In genomic region chr14:55577871-55578667, GRCm38 (mm10) we compare ENCODE assay signal across 8 mouse cellular contexts. TPM values are rescaled to one million over a fixed set of nuclear protein-coding genes. Genes with fewer than 3 reads are reported as not detected.
DNase-seq lines count a peak whose midpoint lies in the region; ATAC-seq lines count a peak whose summit lies in the region.

Gene Psme1, plus strand, starts transcription at chr14:55578123.

- intact Hi-C loops in left cerebral cortex, postnatal 36 days (cut with DNase I), result no loop called here

- peak within 1 kb of the TSS; percentile 93 for H3K4me3 ChIP-seq in intestine, embryonic 14.5 days (ENCODE audit: low read depth, low read length)
- peak within 1 kb of the TSS; percentile 64 for H3K4me3 ChIP-seq in midbrain, embryonic 10.5 days

- H3K4me1 ChIP-seq in intestine, embryonic 14.5 days (replicated peaks; ENCODE audit: control insufficient read depth, insufficient read depth, low read length), result peaks cover 8% of the 10 kb centered on the region
- peaks cover 20% of the 10 kb centered on the region for H3K4me1 ChIP-seq in midbrain, embryonic 10.5 days

- WGBS in intestine, embryonic 14.5 days, result under 1% methylated on average over 32 of the region's 32 CpGs
- 1% methylated on average over 32 of the region's 32 CpGs for WGBS in midbrain, embryonic 10.5 days

- H3K9ac ChIP-seq in intestine, embryonic 14.5 days (ENCODE audit: low read length), result peak within 1 kb of the TSS; percentile 77

- no peaks in the 10 kb centered on the region for H3K9me3 ChIP-seq in intestine, embryonic 14.5 days (ENCODE audit: control insufficient read depth, low read length)
- H3K9me3 ChIP-seq in midbrain, embryonic 10.5 days (replicated peaks), result no peaks in the 10 kb centered on the region

- peaks cover 23% of the 10 kb centered on the region for H3K36me3 ChIP-seq in intestine, embryonic 14.5 days (ENCODE audit: control insufficient read depth, insufficient read depth, low read length)
- H3K36me3 ChIP-seq in midbrain, embryonic 10.5 days, result peaks cover 27% of the 10 kb centered on the region

- H3K27ac ChIP-seq in intestine, embryonic 14.5 days (ENCODE audit: low read depth), result peak within 1 kb of the TSS; percentile 65
- H3K27ac ChIP-seq in midbrain, embryonic 10.5 days (replicated peaks), result peak within 1 kb of the TSS; percentile 87

- DNase-seq in adipocyte (ENCODE audit: low spot score), result peak; percentile 65
- DNase-seq in embryo, embryonic 11 days, result peak; percentile 91
- peak; percentile 79 for DNase-seq in gastrocnemius, postnatal 25 days
- peak; percentile 85 for DNase-seq in intestine, embryonic 14.5 days (ENCODE audit: low spot score)
- peak; percentile 64 to 69 for DNase-seq in left cerebral cortex, postnatal 36 days (ENCODE audit: low spot score in 2 of 2)
- peak; percentile 82 for DNase-seq in midbrain, embryonic 10.5 days (ENCODE audit: low spot score)
- DNase-seq in skeletal muscle tissue, adult 2 months (ENCODE audit: low read depth, low spot score), result peak; percentile 63
- DNase-seq in c-Kit-positive CD71-positive TER-119-positive erythroid progenitor cells, embryonic 14.5 days (ENCODE audit: low spot score), result no peak

- H3K4me2 ChIP-seq in intestine, embryonic 14.5 days (ENCODE audit: low read length), result peak within 1 kb of the TSS; percentile 87

- ATAC-seq in intestine, embryonic 14.5 days (replicated peaks; ENCODE audit: low FRiP score, low TSS enrichment, low read depth), result peak; percentile 91

- H3K27me3 ChIP-seq in intestine, embryonic 14.5 days (replicated peaks; ENCODE audit: control insufficient read depth, insufficient read depth, low read length), result no peaks in the 10 kb centered on the region
- H3K27me3 ChIP-seq in midbrain, embryonic 10.5 days (ENCODE audit: low read depth, poor library complexity, severe bottlenecking), result no peaks in the 10 kb centered on the region

RNA-seq across cellular contexts. Expression of gene Psme1, which starts in this region (rescaled TPM):
- total RNA-seq in gastrocnemius, postnatal 25 days (2021), result 10 to 100 TPM; 66.4 to 67.6 TPM
- polyA plus RNA-seq in intestine, embryonic 14.5 days (2014; fragmentation: Nextera tagmentation; extraction: Ambion mirVana), result 200 TPM in 2 replicates
- total RNA-seq in left cerebral cortex, postnatal 36 days (2021), result 10 to 100 TPM; 41.9 to 50.1 TPM
- 88.7 and 97.9 TPM in 2 replicates for polyA plus RNA-seq in midbrain, embryonic 10.5 days (2016; fragmentation: Nextera tagmentation; extraction: Ambion mirVana)
